Mouse (Mus musculus) embryonic fibroblast, embryonic 13.5 days (primary cell): ENCODE measurements around the gene Dscam.
"Not testable (repeated sequence)": the region's sequence is repeated elsewhere in the genome, so short reads cannot be mapped to it uniquely, and the experiment has no call there.

ENCODE experiments used
- CTCF ChIP-seq: IDR thresholded peaks from 2 replicates; pipeline ENCODE4 v1.5.1; 2011; ENCODE audit warnings: mild to moderate bottlenecking, control low read depth, low read length, moderate library complexity, borderline replicate concordance; ENCODE audit not compliant: insufficient read depth
- POLR2A ChIP-seq: IDR thresholded peaks from 2 replicates; pipeline ENCODE4 v1.6.1; 2011; ENCODE audit warnings: low read depth, mild to moderate bottlenecking, control low read depth, low read length, moderate library complexity

DNA sequence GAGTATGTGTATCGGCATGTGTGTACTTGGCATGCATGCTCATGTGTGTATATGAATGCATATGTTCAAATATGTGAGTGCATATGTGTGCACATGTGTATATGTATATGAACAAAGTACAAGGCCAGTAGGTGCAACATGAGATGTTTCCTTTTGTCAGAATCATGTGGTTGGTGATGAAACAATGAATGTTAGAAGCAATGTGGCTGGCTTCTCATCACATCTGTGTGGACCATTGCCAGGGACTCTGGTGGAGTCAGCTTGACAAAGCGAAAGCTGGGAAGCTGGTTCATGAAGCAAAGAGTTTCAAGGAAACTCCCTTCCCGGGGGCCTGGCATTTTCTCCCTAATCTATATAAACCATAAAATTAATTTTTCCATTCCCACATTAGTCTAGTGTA, 286.0 kb downstream of the Dscam start:
- TF ChIP-seq CTCF, POLR2A: not testable (repeated sequence)
